Mouse (Mus musculus): ENCODE results near the gene Sertad1. TPM values are rescaled to one million over a fixed set of nuclear protein-coding genes. Genes with fewer than 3 reads are reported as not detected.
A peak's percentile ranks its signal among the peaks of the same experiment; 100 is the strongest.

Sertad1 gene
- polyA plus RNA-seq, 1 experiment from 2014 or later: 16.3 TPM

- Histone ChIP-seq H3K36me3 (ENCODE audit: control insufficient read depth, insufficient read depth, low read length) (no peaks in the 10 kb centered on the region), H3K9ac (ENCODE audit: low read length) (no peak overlapping the region), H3K9me3 (ENCODE audit: control insufficient read depth, low read length) (no peaks in the 10 kb centered on the region), H3K4me2 (ENCODE audit: low read depth, low read length, severe bottlenecking) (no peak overlapping the region), H3K4me1 (replicated peaks; ENCODE audit: control insufficient read depth, insufficient read depth, low read length) (no peaks in the 10 kb centered on the region), H3K4me3 (ENCODE audit: low read depth, low read length) (no peak overlapping the region), H3K27ac (ENCODE audit: low read depth, low read length) (no peak overlapping the region), H3K27me3 (ENCODE audit: control insufficient read depth, insufficient read depth, low read length) (no peaks in the 10 kb centered on the region)
- DNase-seq (ENCODE audit: low spot score) (no peak), ATAC-seq (replicated peaks; ENCODE audit: low FRiP score) (no peak)
- WGBS: 80% methylated on average over 1 of the region's 1 CpGs
Observed at GRCm38 (mm10) chr7:27520599-27520998, 33.9 kb downstream of the Sertad1 start.

DNA sequence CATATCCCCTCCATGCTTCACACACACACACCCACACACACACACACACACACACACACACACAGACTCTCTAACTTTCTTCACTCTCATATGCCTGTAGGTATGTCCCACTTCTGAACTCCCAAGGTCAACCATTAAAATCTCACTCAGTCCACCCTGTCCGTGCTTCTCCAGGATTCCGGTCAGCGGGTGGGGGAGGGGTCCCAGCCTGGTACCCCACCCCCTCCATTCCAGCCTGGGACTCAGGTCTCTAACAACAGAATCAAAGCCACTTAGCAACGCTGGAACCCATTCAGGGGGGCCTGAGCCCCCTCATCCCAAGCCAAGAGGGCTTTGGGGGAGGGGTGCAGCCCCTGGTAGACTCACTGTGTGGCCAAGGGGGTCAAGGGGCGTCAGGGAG lies 36.3 kb downstream of the Sertad1 start, which contains the start of gene Hipk4:
Hipk4 (plus strand) TSS at position 301 of the 400 bp plus-strand sequence.
- Histone ChIP-seq H3K4me2 (ENCODE audit: low read depth, low read length, severe bottlenecking) (no peak within 1 kb of the TSS), H3K4me1 (replicated peaks; ENCODE audit: control insufficient read depth, insufficient read depth, low read length) (no peaks in the 10 kb centered on the region), H3K27me3 (ENCODE audit: control insufficient read depth, insufficient read depth, low read length) (no peaks in the 10 kb centered on the region), H3K4me3 (ENCODE audit: low read depth, low read length) (no peak within 1 kb of the TSS), H3K9me3 (ENCODE audit: control insufficient read depth, low read length) (no peaks in the 10 kb centered on the region), H3K9ac (ENCODE audit: low read length) (no peak within 1 kb of the TSS), H3K36me3 (ENCODE audit: control insufficient read depth, insufficient read depth, low read length) (no peaks in the 10 kb centered on the region), H3K27ac (ENCODE audit: low read depth, low read length) (no peak within 1 kb of the TSS)
- ATAC-seq (replicated peaks; ENCODE audit: low FRiP score): no peak
- WGBS: 63% methylated on average over 5 of the region's 5 CpGs
- DNase-seq (ENCODE audit: low spot score): no peak

GRCm38 (mm10) chr7:27523805-27524204 lies 37.1 kb downstream of the Sertad1 start:
- H3K9me3 ChIP-seq (ENCODE audit: control insufficient read depth, low read length): no peaks in the 10 kb centered on the region
- H3K9ac ChIP-seq (ENCODE audit: low read length): no peak overlapping the region
- DNase-seq (ENCODE audit: low spot score) (no peak), ATAC-seq (replicated peaks; ENCODE audit: low FRiP score) (no peak)
- no peak overlapping the region for H3K4me3 ChIP-seq (ENCODE audit: low read depth, low read length)
- no peak overlapping the region for H3K27ac ChIP-seq (ENCODE audit: low read depth, low read length)
- H3K27me3 ChIP-seq (ENCODE audit: control insufficient read depth, insufficient read depth, low read length): no peaks in the 10 kb centered on the region
- no peaks in the 10 kb centered on the region for H3K36me3 ChIP-seq (ENCODE audit: control insufficient read depth, insufficient read depth, low read length)
- H3K4me1 ChIP-seq (replicated peaks; ENCODE audit: control insufficient read depth, insufficient read depth, low read length): no peaks in the 10 kb centered on the region
- WGBS: 93% methylated on average over 13 of the region's 13 CpGs
- H3K4me2 ChIP-seq (ENCODE audit: low read depth, low read length, severe bottlenecking): no peak overlapping the region

GRCm38 (mm10) chr7:27526039-27526827 lies 39.5 kb downstream of the Sertad1 start:
- no peak overlapping the region for H3K27ac ChIP-seq (ENCODE audit: low read depth, low read length)
- H3K9me3 ChIP-seq (ENCODE audit: control insufficient read depth, low read length): no peaks in the 10 kb centered on the region
- no peaks in the 10 kb centered on the region for H3K27me3 ChIP-seq (ENCODE audit: control insufficient read depth, insufficient read depth, low read length)
- 27% methylated on average over 10 of the region's 10 CpGs for WGBS
- H3K9ac ChIP-seq (ENCODE audit: low read length): no peak overlapping the region
- DNase-seq (ENCODE audit: low spot score): peak; percentile 88
- H3K4me2 ChIP-seq (ENCODE audit: low read depth, low read length, severe bottlenecking): no peak overlapping the region
- no peak overlapping the region for H3K4me3 ChIP-seq (ENCODE audit: low read depth, low read length)
- no peaks in the 10 kb centered on the region for H3K36me3 ChIP-seq (ENCODE audit: control insufficient read depth, insufficient read depth, low read length)
- peak; percentile 66; the same call in 1 of the 2 replicates for ATAC-seq (replicated peaks; ENCODE audit: low FRiP score)
- no peaks in the 10 kb centered on the region for H3K4me1 ChIP-seq (replicated peaks; ENCODE audit: control insufficient read depth, insufficient read depth, low read length)

GRCm38 (mm10) chr7:27529070-27529469 lies 42.4 kb downstream of the Sertad1 start:
- H3K9ac ChIP-seq (ENCODE audit: low read length): no peak overlapping the region
- 87% methylated on average over 21 of the region's 21 CpGs for WGBS
- no peaks in the 10 kb centered on the region for H3K9me3 ChIP-seq (ENCODE audit: control insufficient read depth, low read length)
- no peak overlapping the region for H3K4me3 ChIP-seq (ENCODE audit: low read depth, low read length)
- no peaks in the 10 kb centered on the region for H3K4me1 ChIP-seq (replicated peaks; ENCODE audit: control insufficient read depth, insufficient read depth, low read length)
- H3K4me2 ChIP-seq (ENCODE audit: low read depth, low read length, severe bottlenecking): no peak overlapping the region
- no peak for DNase-seq (ENCODE audit: low spot score)
- H3K36me3 ChIP-seq (ENCODE audit: control insufficient read depth, insufficient read depth, low read length): no peaks in the 10 kb centered on the region; the same call in 1 of the 2 replicates
- H3K27me3 ChIP-seq (ENCODE audit: control insufficient read depth, insufficient read depth, low read length): no peaks in the 10 kb centered on the region
- H3K27ac ChIP-seq (ENCODE audit: low read depth, low read length): no peak overlapping the region
- ATAC-seq (replicated peaks; ENCODE audit: low FRiP score): no peak

DNA sequence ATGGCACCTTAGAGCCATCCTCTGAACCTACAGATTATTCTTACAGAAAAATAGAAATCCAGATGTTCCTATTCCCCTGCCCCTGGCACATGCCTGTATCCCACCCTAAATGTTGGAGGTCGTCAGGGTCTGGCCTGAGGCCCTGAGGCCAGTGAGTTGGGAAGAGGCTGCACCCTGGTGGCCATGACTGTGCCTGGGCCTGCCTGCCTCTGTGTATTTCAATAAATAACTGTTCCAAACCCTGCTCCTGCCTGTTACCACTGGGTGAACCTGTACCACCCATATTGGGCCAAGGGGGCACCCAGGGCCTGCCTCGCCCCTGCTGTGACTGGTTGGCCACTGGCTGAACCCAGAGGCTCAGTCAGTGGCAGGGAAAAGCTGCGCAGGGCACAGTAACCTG lies 44.2 kb downstream of the Sertad1 start:
- no peaks in the 10 kb centered on the region; the same call in 1 of the 2 replicates for H3K36me3 ChIP-seq (ENCODE audit: control insufficient read depth, insufficient read depth, low read length)
- ATAC-seq (replicated peaks; ENCODE audit: low FRiP score): no peak
- 77% methylated on average over 3 of the region's 3 CpGs for WGBS

DNA sequence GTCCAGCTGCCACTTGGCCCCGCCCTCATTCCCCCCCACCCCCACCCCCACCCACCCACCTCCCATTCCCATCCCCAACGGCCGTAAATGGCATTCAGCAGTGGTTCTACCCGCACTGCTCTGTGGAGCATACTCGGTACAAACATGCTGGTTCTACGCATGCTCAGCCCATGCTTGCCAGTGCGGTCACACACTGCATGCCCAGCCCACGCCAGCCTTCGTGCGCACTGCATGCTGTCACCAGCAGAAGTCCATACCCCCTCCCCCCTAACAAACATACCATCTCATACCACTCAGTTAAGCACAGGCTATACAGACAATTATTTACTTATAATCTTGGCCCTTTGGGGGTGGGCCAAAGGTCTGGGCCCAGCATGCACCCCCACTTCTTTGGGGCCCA lies 45.0 kb downstream of the Sertad1 start:
- no peak overlapping the region for H3K4me2 ChIP-seq (ENCODE audit: low read depth, low read length, severe bottlenecking)
- no peaks in the 10 kb centered on the region for H3K4me1 ChIP-seq (replicated peaks; ENCODE audit: control insufficient read depth, insufficient read depth, low read length)
- no peak overlapping the region for H3K9ac ChIP-seq (ENCODE audit: low read length)
- DNase-seq (ENCODE audit: low spot score): no peak
- no peak; the same call in 1 of the 2 replicates for ATAC-seq (replicated peaks; ENCODE audit: low FRiP score)
- H3K27me3 ChIP-seq (ENCODE audit: control insufficient read depth, insufficient read depth, low read length): no peaks in the 10 kb centered on the region
- H3K4me3 ChIP-seq (ENCODE audit: low read depth, low read length): no peak overlapping the region
- no peak overlapping the region for H3K27ac ChIP-seq (ENCODE audit: low read depth, low read length)
- WGBS: 91% methylated on average over 10 of the region's 10 CpGs
- no peaks in the 10 kb centered on the region; the same call in 1 of the 2 replicates for H3K36me3 ChIP-seq (ENCODE audit: control insufficient read depth, insufficient read depth, low read length)
- no peaks in the 10 kb centered on the region for H3K9me3 ChIP-seq (ENCODE audit: control insufficient read depth, low read length)

More for the DNA sequence above, 44.2 kb downstream of the Sertad1 start:
- no peak overlapping the region for H3K27ac ChIP-seq (ENCODE audit: low read depth, low read length)
- DNase-seq (ENCODE audit: low spot score): no peak
- no peaks in the 10 kb centered on the region for H3K9me3 ChIP-seq (ENCODE audit: control insufficient read depth, low read length)
- H3K4me3 ChIP-seq (ENCODE audit: low read depth, low read length): no peak overlapping the region
- H3K9ac ChIP-seq (ENCODE audit: low read length): no peak overlapping the region
- no peaks in the 10 kb centered on the region for H3K4me1 ChIP-seq (replicated peaks; ENCODE audit: control insufficient read depth, insufficient read depth, low read length)
- no peaks in the 10 kb centered on the region for H3K27me3 ChIP-seq (ENCODE audit: control insufficient read depth, insufficient read depth, low read length)
- no peak overlapping the region for H3K4me2 ChIP-seq (ENCODE audit: low read depth, low read length, severe bottlenecking)

DNA sequence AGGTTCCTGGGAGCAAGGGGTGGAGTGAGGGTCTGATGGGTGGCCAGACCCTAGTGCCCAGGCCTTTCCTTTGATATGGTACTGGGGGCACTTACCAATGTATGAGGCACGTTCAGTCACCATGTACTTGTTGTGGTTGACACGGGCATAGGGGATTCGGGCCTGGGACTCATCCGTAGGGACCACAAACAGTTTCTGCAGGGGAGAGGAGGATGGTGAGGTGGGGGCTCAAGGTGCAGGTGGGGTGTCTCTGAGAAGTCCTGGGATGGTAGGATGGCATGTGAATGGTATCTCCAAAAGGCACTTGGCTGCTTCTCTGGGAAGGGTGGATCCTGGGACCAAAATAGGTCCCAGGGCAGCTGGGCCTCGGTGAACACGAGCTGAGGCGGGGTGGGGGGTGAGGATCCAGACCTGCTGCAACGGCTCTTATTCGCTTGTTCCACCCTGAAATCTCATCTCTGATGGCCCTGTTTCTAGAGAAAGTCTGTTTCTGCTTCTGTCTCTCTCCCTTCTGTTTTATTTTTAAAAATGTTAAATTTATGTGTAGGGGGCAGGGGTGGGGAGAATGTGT lies 45.9 kb downstream of the Sertad1 start:
- no peak overlapping the region for H3K4me2 ChIP-seq (ENCODE audit: low read depth, low read length, severe bottlenecking)
- DNase-seq (ENCODE audit: low spot score) (no peak), ATAC-seq (replicated peaks; ENCODE audit: low FRiP score) (no peak)
- H3K27ac ChIP-seq (ENCODE audit: low read depth, low read length): no peak overlapping the region
- H3K36me3 ChIP-seq (ENCODE audit: control insufficient read depth, insufficient read depth, low read length): no peaks in the 10 kb centered on the region; the same call in 1 of the 2 replicates
- no peaks in the 10 kb centered on the region for H3K9me3 ChIP-seq (ENCODE audit: control insufficient read depth, low read length)
- H3K9ac ChIP-seq (ENCODE audit: low read length): no peak overlapping the region
- H3K4me3 ChIP-seq (ENCODE audit: low read depth, low read length): no peak overlapping the region
- no peaks in the 10 kb centered on the region for H3K4me1 ChIP-seq (replicated peaks; ENCODE audit: control insufficient read depth, insufficient read depth, low read length)
- H3K27me3 ChIP-seq (ENCODE audit: control insufficient read depth, insufficient read depth, low read length): no peaks in the 10 kb centered on the region
- WGBS: 89% methylated on average over 9 of the region's 9 CpGs
